Mouse (Mus musculus) brain, embryonic 14.5 days (tissue): ENCODE data around the gene Pcnp. TPM values are rescaled to one million over a fixed set of nuclear protein-coding genes. Genes with fewer than 3 reads are reported as not detected.
"Not testable (repeated sequence)": the region's sequence is repeated elsewhere in the genome, so short reads cannot be mapped to it uniquely, and the experiment has no call there.

Source experiments
- DNase-seq: peaks from one replicate; pipeline ENCODE4 v3.0.0-alpha.2; 2011; ENCODE audit warnings: low read depth
- CTCF ChIP-seq: fragments of 200-500 bp; IDR thresholded peaks from 2 replicates; pipeline ENCODE4 v1.5.1; 2012; ENCODE audit warnings: inconsistent platforms, mild to moderate bottlenecking, moderate library complexity, borderline replicate concordance; ENCODE audit not compliant: insufficient read depth, insufficient read length; ENCODE audit errors: extremely low read depth
- POLR2A ChIP-seq: fragments of 200-500 bp; IDR thresholded peaks from 2 replicates; pipeline ENCODE4 v1.6.1; 2012; ENCODE audit warnings: mild to moderate bottlenecking, inconsistent platforms, borderline replicate concordance; ENCODE audit not compliant: poor library complexity, insufficient read depth, insufficient read length, severe bottlenecking; ENCODE audit errors: extremely low read depth
- polyA plus RNA-seq: library from polyadenylated mRNA; depleted of rRNA; stranded (reverse); fragments of >200 nt; gene quantifications from 2 replicates; pipeline ENCODE4 v1.2.3, GENCODE M21; 2012; rRNA removed

The Pcnp gene
- polyA plus RNA-seq, 1 experiment = 88.9 TPM

DNA sequence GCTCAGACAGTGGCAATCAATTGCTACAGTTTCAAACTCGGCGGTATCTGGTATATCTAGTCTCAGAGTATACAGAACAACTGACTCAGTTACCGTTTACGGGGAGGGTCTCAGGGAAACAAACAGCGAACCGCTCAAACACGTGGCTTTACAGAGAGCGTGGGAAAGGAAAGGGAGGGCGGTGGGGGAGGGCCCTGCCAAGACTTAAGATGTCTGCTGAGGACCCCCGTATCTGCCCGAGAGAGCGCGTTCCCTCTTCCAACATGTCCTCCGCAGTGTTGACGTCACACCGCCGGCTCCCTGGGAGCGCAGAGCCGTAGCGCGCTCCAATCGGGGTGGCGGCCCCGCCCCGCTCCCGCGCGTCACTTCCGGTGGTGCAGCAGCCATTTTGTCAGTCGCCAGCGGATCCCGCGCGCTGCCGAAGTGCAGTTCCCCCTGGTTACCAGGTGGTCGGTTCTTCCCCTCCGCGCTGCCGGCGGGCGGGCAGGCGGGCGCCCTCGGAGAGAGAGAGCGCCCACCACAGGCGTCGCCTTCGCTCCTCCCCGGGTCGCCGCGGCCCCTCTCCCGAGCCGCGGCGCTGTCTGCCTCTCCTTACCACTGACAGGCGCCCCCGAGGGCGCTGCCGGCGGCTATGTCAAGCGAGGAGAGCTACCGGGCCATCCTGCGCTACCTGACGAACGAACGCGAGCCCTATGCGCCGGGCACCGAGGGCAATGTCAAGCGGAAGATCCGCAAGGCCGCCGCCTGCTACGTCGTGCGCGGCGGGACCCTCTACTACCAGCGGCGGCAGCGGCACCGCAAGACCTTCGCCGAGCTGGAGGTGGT lies 55.9 kb downstream of the Pcnp start, which contains the start of gene Zbtb11:
Gene Zbtb11, plus strand, starts transcription at position 453 of the 825 bp plus-strand sequence.
- TF ChIP-seq CTCF (no peak), POLR2A (peak; percentile 77; the same call in 1 of the 2 replicates)
- DNase-seq = peak; percentile 100

GRCm38 (mm10) chr16:55972626-55973201 lies 56.8 kb downstream of the Pcnp start:
- TF ChIP-seq POLR2A = no peak
- TF ChIP-seq CTCF = no peak
- no peak for DNase-seq

GRCm38 (mm10) chr16:55971735-55972615 lies 57.6 kb downstream of the Pcnp start:
- TF ChIP-seq POLR2A (no peak), CTCF (no peak)
- peak; percentile 4 for DNase-seq

- TF ChIP-seq CTCF = no peak
- no peak for TF ChIP-seq POLR2A
- DNase-seq = no peak
These were observed 59.1 kb downstream of the Pcnp start for GRCm38 (mm10) chr16:55970416-55970815.

DNA sequence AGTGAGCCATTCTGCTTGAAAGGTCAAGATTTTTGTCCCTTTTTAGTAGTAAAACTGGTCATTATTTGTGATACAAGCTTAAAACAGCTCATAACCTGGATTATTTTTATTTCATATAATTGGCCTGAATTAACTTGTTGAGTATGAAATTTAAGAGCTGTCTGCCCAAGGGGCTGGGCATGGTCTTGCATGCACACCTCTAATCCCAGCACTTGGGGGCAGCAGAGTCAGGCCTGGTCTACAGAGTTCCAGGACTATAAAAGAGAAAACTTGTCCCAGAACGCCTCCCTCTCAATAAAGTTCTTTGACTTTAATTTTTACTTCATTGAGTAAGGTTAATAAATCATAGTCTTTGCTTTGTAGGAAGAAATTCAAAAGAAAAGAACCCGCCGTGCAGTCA lies 60.4 kb downstream of the Pcnp start:
- TF ChIP-seq POLR2A = no peak
- peak; percentile 69; the same call in 1 of the 2 replicates for TF ChIP-seq CTCF
- DNase-seq = peak; percentile 70

- TF ChIP-seq CTCF (no peak), POLR2A (no peak)
- DNase-seq = no peak
These were observed 62.3 kb downstream of the Pcnp start for GRCm38 (mm10) chr16:55967221-55967620.

DNA sequence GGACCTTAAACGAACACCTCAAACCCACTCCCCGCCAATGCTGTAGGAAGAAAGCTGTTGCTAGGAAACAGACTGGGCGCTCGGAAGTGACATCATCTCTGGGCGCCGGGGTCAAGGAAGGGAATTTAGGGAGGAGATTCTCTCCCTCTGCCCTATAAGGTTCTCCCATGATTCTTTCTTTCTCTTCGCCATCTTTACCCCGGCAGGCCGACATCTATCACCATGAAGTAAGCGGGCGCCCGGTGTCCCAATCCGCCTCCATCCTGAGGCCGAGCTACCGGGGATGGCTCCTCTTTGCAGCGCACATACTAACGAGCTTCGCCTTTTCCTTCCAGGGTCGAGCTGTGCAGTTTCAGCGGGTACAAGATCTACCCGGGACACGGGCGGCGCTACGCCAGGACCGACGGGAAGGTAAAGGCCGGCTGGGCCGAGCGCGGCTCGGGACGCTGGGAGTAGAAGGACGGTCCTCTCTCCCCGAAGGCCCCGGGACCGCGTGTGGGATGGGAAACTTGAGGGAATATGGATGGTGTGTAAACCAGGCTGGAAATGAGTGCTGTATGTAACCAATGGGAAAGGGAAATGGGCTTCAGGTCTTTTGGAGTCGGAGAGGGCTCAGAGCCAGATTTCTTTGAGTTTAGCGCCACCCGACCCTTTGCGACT lies 63.2 kb downstream of the Pcnp start, which contains the start of gene Rpl24:
Gene Rpl24, plus strand, starts transcription at position 64 of the 660 bp plus-strand sequence.
- TF ChIP-seq POLR2A (peak; percentile 67; the same call in 1 of the 2 replicates), CTCF (no peak)
- peak; percentile 99 for DNase-seq

- peak; percentile 55 for DNase-seq
- peak; percentile 39; the same call in 1 of the 2 replicates for TF ChIP-seq CTCF
- TF ChIP-seq POLR2A = no peak
These were observed 65.2 kb downstream of the Pcnp start for GRCm38 (mm10) chr16:55964126-55964949.

- DNase-seq = not testable (repeated sequence)
These were observed 66.5 kb downstream of the Pcnp start for GRCm38 (mm10) chr16:55963068-55963467.

Other genes starting within 250 kb of the Pcnp start
- 2.5 and 2.7 TPM in 2 replicates for gene Nfkbiz, start 190.8 kb downstream of the Pcnp start, polyA plus RNA-seq
- gene Nxpe3, start 134.5 kb downstream of the Pcnp start, polyA plus RNA-seq = 2.7 and 3.5 TPM in 2 replicates
- 7.5 and 11.5 TPM in 2 replicates for gene Cep97, start 94.9 kb downstream of the Pcnp start, polyA plus RNA-seq
- gene Rpl24, start 63.5 kb downstream of the Pcnp start, polyA plus RNA-seq = 499 and 561 TPM in 2 replicates
- 11.3 and 15.1 TPM in 2 replicates for gene Zbtb11, start 55.9 kb downstream of the Pcnp start, polyA plus RNA-seq
- gene Trmt10c, start 8.1 kb upstream of the Pcnp start, polyA plus RNA-seq = 7.8 and 8.2 TPM in 2 replicates
- gene Senp7, start 18.6 kb upstream of the Pcnp start, polyA plus RNA-seq = 40.7 and 45.1 TPM in 2 replicates
- gene Impg2, start 174.6 kb upstream of the Pcnp start, polyA plus RNA-seq = 0.90 and 1.2 TPM in 2 replicates